Mouse (Mus musculus) brain, embryonic 14.5 days (tissue): ENCODE measurements around the gene Lmo7.

Experiments
- CTCF ChIP-seq: fragments of 200-500 bp; IDR thresholded peaks from 2 replicates; pipeline ENCODE4 v1.5.1; 2012; ENCODE audit warnings: inconsistent platforms, mild to moderate bottlenecking, moderate library complexity, borderline replicate concordance; ENCODE audit not compliant: insufficient read depth, insufficient read length; ENCODE audit errors: extremely low read depth
- POLR2A ChIP-seq: fragments of 200-500 bp; IDR thresholded peaks from 2 replicates; pipeline ENCODE4 v1.6.1; 2012; ENCODE audit warnings: mild to moderate bottlenecking, inconsistent platforms, borderline replicate concordance; ENCODE audit not compliant: poor library complexity, insufficient read depth, insufficient read length, severe bottlenecking; ENCODE audit errors: extremely low read depth

DNA sequence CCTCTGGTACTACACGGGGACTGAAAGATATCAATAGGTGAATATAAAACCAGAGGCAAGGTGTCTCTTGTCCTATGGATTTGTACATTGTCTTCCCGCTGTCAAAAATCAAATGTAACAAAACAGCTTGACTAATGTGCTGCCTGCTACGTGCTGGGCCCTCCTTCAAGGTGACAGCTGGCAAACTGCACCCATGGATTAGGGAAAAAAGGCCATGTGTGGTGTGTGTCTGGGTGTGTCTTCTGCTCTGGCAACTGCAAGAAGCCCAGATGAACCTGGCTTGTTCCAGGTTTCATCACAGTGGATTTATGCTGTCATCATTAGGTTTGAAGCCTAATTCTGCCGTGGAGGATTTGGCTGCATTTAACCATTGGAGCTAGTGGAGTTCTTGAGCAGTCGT lies 174.0 kb downstream of the Lmo7 start:
- no peak for TF ChIP-seq POLR2A
- no peak for TF ChIP-seq CTCF
